Mouse (Mus musculus): ENCODE measurements around the gene Klra17.

- no peak for TF ChIP-seq CTCF (IDR thresholded peaks at IDR 0.05; ENCODE audit: extremely low read depth, insufficient read length, insufficient replicate concordance, low read depth, low read length)
- TF ChIP-seq POLR2A (IDR thresholded peaks at IDR 0.05; ENCODE audit: low read depth, low read length): no peak
These were observed 40.5 kb upstream of the Klra17 start for GRCm38 (mm10) chr6:129916996-129917395.

Measured in small intestine, adult 2 months (tissue).